Mouse (Mus musculus): ENCODE measurements around the gene Mrpl42. TPM values are rescaled to one million over a fixed set of nuclear protein-coding genes. Genes with fewer than 3 reads are reported as not detected.

Gene Mrpl42
- polyA plus RNA-seq, 1 experiment, result 80.6 TPM

DNA sequence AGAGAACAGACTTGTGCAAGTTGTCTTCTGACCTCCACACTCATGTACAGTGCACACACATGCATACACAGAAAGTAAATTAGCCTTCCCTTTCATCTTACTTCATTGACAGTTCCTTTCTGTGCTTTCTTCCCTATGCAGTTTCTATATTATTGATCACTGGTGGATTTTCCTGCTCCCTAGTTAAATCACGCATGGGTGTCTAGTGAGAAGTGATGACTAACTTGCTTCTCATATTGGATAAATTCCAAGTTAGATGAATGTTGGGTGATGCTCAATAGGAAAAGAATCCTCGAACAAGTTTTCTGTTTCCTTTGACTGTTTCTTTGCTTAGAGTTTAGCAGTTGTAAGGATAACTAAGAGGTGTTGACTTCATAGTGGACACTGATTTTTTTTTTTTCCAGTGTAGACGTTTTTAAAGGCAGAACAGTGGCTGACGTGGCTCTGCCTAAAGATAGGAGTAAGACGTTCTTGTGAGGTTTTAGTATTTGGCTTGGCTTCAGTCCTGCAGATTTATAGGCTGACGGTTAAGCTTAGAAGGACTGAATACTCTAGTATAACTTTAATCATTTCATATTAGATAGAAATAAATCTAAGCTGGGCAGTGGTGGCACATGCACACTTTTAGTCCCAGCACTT lies 23.4 kb upstream of the Mrpl42 start:
- Histone ChIP-seq H3K4me1 (ENCODE audit: control insufficient read depth, insufficient read depth, low read length) (peaks cover 17% of the 10 kb centered on the region), H3K4me3 (replicated peaks; ENCODE audit: extremely low read depth, low read depth, low read length) (no peak overlapping the region)
- no peak for TF ChIP-seq POLR2A (IDR thresholded peaks at IDR 0.05; ENCODE audit: borderline replicate concordance, extremely low read depth, low read depth, low read length)
- TF ChIP-seq CTCF (IDR thresholded peaks at IDR 0.05; ENCODE audit: insufficient read depth, low read length), result no peak
- 41% methylated on average over 6 of the region's 6 CpGs for WGBS
- no peak for DNase-seq

DNA sequence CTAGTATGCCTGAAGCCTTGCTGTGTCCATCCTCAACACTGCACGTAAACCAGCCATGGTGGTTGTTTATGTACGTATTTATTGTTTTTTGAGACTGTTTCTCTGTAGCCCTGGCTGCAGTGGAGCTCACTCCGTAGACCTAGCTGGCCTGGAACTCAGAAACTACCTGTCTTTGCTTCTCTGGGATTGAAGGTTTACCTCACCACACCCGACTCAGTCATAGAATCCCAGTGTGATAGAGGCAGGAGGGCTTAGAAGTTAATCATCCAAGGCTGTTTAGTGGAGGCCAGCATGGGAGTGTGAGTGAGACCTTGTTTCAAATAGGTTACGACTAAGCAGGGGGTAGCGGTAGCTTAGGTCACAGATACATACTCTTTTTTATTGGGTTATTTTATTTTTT lies 15.9 kb upstream of the Mrpl42 start:
- no peak for DNase-seq
- peaks cover 5% of the 10 kb centered on the region for H3K4me1 ChIP-seq (ENCODE audit: control insufficient read depth, insufficient read depth, low read length)
- WGBS, result 86% methylated on average over 6 of the region's 6 CpGs

DNA sequence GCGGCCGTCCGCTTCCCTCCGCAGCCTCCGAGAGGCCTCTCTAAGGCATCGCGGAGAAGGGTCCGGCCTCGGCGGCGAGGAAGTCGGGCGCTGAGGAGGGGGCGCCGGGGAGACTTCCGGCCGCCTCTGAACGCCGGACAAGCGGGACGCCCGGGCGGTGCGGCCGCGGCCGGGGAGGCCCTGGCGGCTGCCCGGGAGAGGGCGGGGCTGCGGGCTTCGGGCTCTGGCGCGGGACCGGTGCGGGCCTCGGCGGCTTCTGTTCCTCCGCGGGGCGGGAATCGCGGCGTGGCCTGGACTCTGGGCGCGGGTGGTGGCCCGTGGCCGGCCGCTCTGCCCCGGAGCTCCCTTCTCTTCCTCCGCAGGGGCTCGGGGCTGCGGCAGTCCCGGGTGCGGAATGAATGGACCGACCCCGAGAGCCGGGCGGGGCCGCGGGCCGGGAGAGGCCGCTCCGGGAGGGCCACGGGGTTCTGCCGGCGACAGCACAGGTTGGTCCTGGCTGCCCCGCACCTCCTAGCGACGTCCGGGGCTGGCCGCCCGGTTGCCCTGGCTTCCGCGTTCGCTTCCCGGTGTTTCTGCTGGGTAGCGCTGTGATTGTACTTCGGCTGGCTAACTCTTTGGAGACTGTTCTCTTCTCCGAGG lies 13.7 kb upstream of the Mrpl42 start:
- Histone ChIP-seq H3K4me1 (ENCODE audit: control insufficient read depth, insufficient read depth, low read length) (peaks cover 5% of the 10 kb centered on the region), H3K4me3 (replicated peaks; ENCODE audit: extremely low read depth, low read depth, low read length) (peak overlapping the region; percentile 87)
- peak; percentile 59 for DNase-seq
- WGBS, result under 1% methylated on average over 79 of the region's 80 CpGs
- TF ChIP-seq POLR2A (IDR thresholded peaks at IDR 0.05; ENCODE audit: borderline replicate concordance, extremely low read depth, low read depth, low read length) (no peak), CTCF (IDR thresholded peaks at IDR 0.05; ENCODE audit: insufficient read depth, low read length) (no peak)

More for the DNA sequence above, 15.9 kb upstream of the Mrpl42 start:
- TF ChIP-seq CTCF (IDR thresholded peaks at IDR 0.05; ENCODE audit: insufficient read depth, low read length), result no peak
- no peak for TF ChIP-seq POLR2A (IDR thresholded peaks at IDR 0.05; ENCODE audit: borderline replicate concordance, extremely low read depth, low read depth, low read length)
- no peak overlapping the region for H3K4me3 ChIP-seq (replicated peaks; ENCODE audit: extremely low read depth, low read depth, low read length)

DNA sequence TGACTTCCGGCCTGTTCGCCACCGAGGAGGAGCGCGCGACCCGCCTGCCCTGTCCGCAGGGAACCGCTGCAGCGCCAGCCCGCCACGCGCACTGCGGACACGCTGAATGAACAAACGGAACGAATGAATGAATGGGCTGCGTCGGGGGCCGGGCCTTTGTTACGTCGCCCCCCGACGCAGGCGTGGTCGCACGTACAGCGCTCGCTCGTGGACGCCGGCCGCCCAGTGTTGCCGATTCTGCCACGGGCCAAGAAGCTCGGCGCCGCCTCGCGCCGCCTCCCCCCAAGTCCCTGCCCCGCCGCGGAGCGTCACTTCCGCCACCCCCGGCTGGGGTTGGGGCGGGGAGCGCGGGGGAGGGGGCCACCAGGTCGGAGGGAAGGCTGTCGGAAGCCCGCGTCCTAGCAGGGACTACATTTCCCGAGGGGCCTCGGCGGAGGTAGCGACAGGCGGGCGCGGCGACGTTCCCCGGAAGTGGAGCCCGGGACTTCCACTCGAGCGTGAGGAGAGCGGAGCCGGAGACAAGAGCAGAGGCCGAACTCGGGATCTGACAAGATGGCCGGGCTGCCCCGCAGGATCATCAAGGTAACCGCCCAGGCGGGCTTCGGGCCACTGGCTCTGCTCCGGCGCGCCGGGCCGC lies 13.0 kb upstream of the Mrpl42 start, which contains the start of gene Ube2n:
Ube2n (plus strand) TSS at position 490 of the 637 bp plus-strand sequence.
- Histone ChIP-seq H3K4me3 (replicated peaks; ENCODE audit: extremely low read depth, low read depth, low read length) (peak within 1 kb of the TSS; percentile 87), H3K4me1 (ENCODE audit: control insufficient read depth, insufficient read depth, low read length) (peaks cover 5% of the 10 kb centered on the region; the same call in 1 of the 2 replicates)
- peak; percentile 95 for DNase-seq
- peak; percentile 81; the same call in 1 of the 2 replicates for TF ChIP-seq POLR2A (IDR thresholded peaks at IDR 0.05; ENCODE audit: borderline replicate concordance, extremely low read depth, low read depth, low read length)
- TF ChIP-seq CTCF (IDR thresholded peaks at IDR 0.05; ENCODE audit: insufficient read depth, low read length), result no peak
- 1% methylated on average over 81 of the region's 81 CpGs for WGBS

DNA sequence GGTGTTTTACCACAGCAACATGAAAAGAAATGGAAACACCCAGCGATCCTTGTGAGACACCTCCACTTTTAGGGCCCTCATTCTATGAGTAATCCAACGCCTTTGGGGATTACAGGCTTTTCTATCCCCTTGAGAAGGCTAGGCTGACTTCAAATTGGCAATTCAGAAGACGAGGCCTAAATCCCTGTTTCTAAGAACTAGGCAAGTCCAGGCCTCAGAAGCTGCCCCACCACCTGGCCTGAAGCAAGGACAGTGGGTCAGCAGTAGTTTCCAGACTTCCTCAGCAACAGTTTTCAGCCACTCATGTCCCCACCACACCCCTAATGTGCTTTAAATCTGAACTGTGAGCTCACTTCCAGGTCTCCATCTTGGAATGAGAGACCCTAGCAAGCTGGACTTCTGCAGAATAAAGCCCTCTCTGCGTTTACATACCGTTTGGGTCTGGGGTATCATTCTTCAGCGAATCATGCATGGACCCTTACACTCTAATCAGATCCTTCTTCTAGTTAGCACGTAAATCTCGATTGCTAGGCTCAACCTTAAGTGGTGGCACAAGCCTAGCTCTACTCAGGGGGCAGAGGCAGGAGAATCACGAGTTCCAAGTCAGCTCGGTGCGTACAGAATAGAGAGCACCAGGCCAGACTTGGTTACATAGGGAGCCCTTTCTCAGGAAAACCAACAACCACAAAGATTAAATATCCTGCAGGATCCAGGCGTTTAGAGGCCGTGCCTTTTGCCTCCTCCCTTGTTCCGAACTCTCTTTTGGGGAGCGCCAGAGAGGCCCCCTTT lies 12.2 kb upstream of the Mrpl42 start:
- no peak for TF ChIP-seq POLR2A (IDR thresholded peaks at IDR 0.05; ENCODE audit: borderline replicate concordance, extremely low read depth, low read depth, low read length)
- TF ChIP-seq CTCF (IDR thresholded peaks at IDR 0.05; ENCODE audit: insufficient read depth, low read length), result no peak

DNA sequence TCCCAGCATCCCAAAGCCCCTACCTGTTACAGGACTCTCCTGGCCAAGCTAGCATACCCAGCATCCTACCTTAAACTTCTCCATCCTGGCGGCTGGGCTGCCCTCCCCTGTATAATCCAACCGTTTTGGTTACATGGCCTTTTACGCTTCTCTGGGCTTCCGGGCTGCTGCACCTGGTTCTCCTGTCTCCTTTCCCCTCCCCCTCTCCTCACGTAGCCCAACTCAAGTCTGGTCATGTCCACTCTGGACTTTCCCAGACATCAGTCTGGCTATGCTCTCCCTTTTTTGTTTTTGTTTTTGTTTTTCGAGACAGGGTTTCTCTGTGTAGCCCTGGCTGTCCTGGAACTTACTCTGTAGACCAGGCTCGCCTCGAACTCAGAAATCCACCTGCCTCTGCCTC lies 10.9 kb upstream of the Mrpl42 start:
- no peaks in the 10 kb centered on the region for H3K4me1 ChIP-seq (ENCODE audit: control insufficient read depth, insufficient read depth, low read length)
- H3K4me3 ChIP-seq (replicated peaks; ENCODE audit: extremely low read depth, low read depth, low read length), result no peak overlapping the region
- WGBS, result 80% methylated on average over 8 of the region's 8 CpGs

More for the DNA sequence above, 12.2 kb upstream of the Mrpl42 start:
- 34% methylated on average over 15 of the region's 15 CpGs for WGBS
- peaks cover under 1% of the 10 kb centered on the region; the same call in 1 of the 2 replicates for H3K4me1 ChIP-seq (ENCODE audit: control insufficient read depth, insufficient read depth, low read length)
- H3K4me3 ChIP-seq (replicated peaks; ENCODE audit: extremely low read depth, low read depth, low read length), result peak overlapping the region; percentile 53
- DNase-seq, result no peak

DNA sequence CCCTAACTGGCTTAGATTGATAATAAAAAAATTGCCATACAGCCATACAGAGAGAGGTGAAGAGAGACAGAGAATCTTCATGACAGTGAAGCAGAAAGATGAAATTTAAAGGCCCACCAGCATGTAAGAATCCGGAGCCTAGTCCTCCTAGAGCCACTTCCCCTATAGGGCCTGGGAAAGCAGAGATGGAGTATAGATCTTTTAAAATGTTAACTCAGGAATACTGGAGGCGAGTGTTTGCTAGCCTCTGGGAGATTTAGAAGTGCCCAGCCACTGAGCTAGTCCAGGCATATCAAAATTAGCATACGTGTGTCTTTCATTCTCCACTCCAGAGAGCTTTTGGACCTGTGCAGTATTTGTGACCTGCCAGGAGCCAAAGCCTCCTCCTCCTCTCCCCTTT lies 7.5 kb upstream of the Mrpl42 start:
- no peak overlapping the region for H3K4me3 ChIP-seq (replicated peaks; ENCODE audit: extremely low read depth, low read depth, low read length)
- TF ChIP-seq CTCF (IDR thresholded peaks at IDR 0.05; ENCODE audit: insufficient read depth, low read length) (no peak), POLR2A (IDR thresholded peaks at IDR 0.05; ENCODE audit: borderline replicate concordance, extremely low read depth, low read depth, low read length) (no peak)
- no peak for DNase-seq
- 68% methylated on average over 3 of the region's 3 CpGs for WGBS
- no peaks in the 10 kb centered on the region for H3K4me1 ChIP-seq (ENCODE audit: control insufficient read depth, insufficient read depth, low read length)

More for the DNA sequence above, 10.9 kb upstream of the Mrpl42 start:
- no peak for TF ChIP-seq POLR2A (IDR thresholded peaks at IDR 0.05; ENCODE audit: borderline replicate concordance, extremely low read depth, low read depth, low read length)
- no peak for TF ChIP-seq CTCF (IDR thresholded peaks at IDR 0.05; ENCODE audit: insufficient read depth, low read length)
- no peak for DNase-seq

DNA sequence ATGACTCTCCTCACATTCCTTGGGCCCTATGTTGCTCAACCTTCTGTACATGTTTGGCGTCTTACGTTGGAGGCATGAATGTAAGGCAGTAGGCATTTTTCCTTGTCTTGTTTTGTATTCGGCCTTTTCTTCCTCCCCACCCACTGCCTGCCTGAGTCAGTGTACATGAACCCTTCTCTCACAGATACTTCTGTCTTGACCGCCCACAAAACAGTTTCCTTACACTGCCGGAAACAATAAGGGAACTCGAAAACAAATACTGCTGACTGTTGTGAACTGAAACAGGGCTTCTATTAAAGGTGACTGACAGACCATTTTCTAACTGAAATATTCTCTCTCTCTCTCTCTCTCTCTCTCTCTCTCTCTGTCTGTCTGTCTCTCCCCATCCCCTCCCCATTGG lies 7.1 kb upstream of the Mrpl42 start:
- Histone ChIP-seq H3K4me1 (ENCODE audit: control insufficient read depth, insufficient read depth, low read length) (no peaks in the 10 kb centered on the region), H3K4me3 (replicated peaks; ENCODE audit: extremely low read depth, low read depth, low read length) (no peak overlapping the region)
- WGBS, result 39% methylated on average over 6 of the region's 6 CpGs
- DNase-seq, result no peak
- TF ChIP-seq CTCF (IDR thresholded peaks at IDR 0.05; ENCODE audit: insufficient read depth, low read length) (no peak), POLR2A (IDR thresholded peaks at IDR 0.05; ENCODE audit: borderline replicate concordance, extremely low read depth, low read depth, low read length) (no peak)

DNA sequence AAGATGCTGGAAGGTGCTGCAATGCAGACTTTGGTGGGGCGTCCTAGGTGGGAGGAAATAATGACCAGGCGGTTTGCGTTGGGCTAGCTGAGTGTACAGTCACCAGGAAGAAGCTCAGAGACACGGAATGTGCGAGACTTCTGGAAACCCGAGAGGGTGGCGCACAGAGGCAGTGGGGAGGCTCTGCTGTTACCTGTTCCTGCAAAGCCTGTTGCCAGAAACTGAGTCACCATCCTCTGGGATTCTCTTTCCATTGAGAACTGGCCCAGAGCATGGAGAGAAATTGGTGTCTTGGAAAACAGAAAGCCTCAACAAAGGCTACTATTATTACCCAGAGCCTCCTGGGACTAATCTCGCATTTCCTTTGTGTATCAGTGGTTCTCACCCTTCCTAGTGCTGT lies 6.4 kb upstream of the Mrpl42 start:
- 84% methylated on average over 8 of the region's 8 CpGs for WGBS
- Histone ChIP-seq H3K4me1 (ENCODE audit: control insufficient read depth, insufficient read depth, low read length) (no peaks in the 10 kb centered on the region), H3K4me3 (replicated peaks; ENCODE audit: extremely low read depth, low read depth, low read length) (no peak overlapping the region)
- no peak for DNase-seq
- TF ChIP-seq CTCF (IDR thresholded peaks at IDR 0.05; ENCODE audit: insufficient read depth, low read length) (no peak), POLR2A (IDR thresholded peaks at IDR 0.05; ENCODE audit: borderline replicate concordance, extremely low read depth, low read depth, low read length) (no peak)
